8 mouse cellular contexts compared by ENCODE assay signal in genomic region chr14:55095263-55095662, GRCm38 (mm10). TPM values are rescaled to one million over a fixed set of nuclear protein-coding genes. Genes with fewer than 3 reads are reported as not detected.
DNase-seq lines count a peak whose midpoint lies in the region; ATAC-seq and TF ChIP-seq lines count a peak whose summit lies in the region.

No protein-coding gene starts in this region.

- H3ac ChIP-seq in C2C12 (ENCODE audit: control insufficient read depth, insufficient read length, low read depth) = peak overlapping the region; percentile 65

- WGBS in forebrain, embryonic 14.5 days = 65% methylated on average over 9 of the region's 9 CpGs
- WGBS in liver, embryonic 14.5 days (ENCODE audit: insufficient replicate concordance) = 53% methylated on average over 9 of the region's 9 CpGs

- intact Hi-C loops in gastrocnemius, adult 2 months (cut with DNase I) = loop anchor here (10.0 kb wide), 2 partner anchors 200 to 840 kb away; partner anchors contain the start of genes Abhd4, Dad1 and Pabpn1

- H3K9me3 ChIP-seq in forebrain, embryonic 14.5 days (replicated peaks; ENCODE audit: control insufficient read depth, low read length) = no peaks in the 10 kb centered on the region
- H3K9me3 ChIP-seq in liver, embryonic 14.5 days (ENCODE audit: control insufficient read depth, low read length) = no peaks in the 10 kb centered on the region

- peaks cover 21% of the 10 kb centered on the region for H3K4me1 ChIP-seq in forebrain, embryonic 14.5 days (ENCODE audit: control insufficient read depth, insufficient read depth, low read length)
- peaks cover 4 to 16% of the 10 kb centered on the region in 2 experiments; a peak in 3 of 4 replicates for H3K4me1 ChIP-seq in liver, embryonic 14.5 days (replicated peaks; ENCODE audit: control insufficient read depth in 2 of 2, insufficient read depth in 2 of 2, low read length in 1 of 2)

- H3K79me3 ChIP-seq in C2C12 (ENCODE audit: low read depth) = no peaks in the 10 kb centered on the region

- peaks cover 8% of the 10 kb centered on the region for H3K79me2 ChIP-seq in C2C12 (ENCODE audit: control insufficient read depth, insufficient read depth)

- H3K27me3 ChIP-seq in C2C12 (ENCODE audit: control insufficient read depth, insufficient read depth, insufficient read length) = no peaks in the 10 kb centered on the region
- no peaks in the 10 kb centered on the region for H3K27me3 ChIP-seq in forebrain, embryonic 14.5 days (replicated peaks; ENCODE audit: control insufficient read depth, insufficient read depth, low read length)
- no peaks in the 10 kb centered on the region; the same call in 1 of the 2 replicates for H3K27me3 ChIP-seq in liver, embryonic 14.5 days (ENCODE audit: control insufficient read depth, insufficient read depth, low read length)

- no peak for ATAC-seq in forebrain, embryonic 14.5 days
- no peak for ATAC-seq in liver, embryonic 14.5 days (ENCODE audit: insufficient read depth)
- ATAC-seq in monocyte, adult 5-6 weeks (replicated peaks; ENCODE audit: insufficient number of reproducible peaks, low FRiP score, low TSS enrichment, poor library complexity, severe bottlenecking) = no peak

- TF ChIP-seq EP300 in liver, embryonic 14.5 days (IDR thresholded peaks at IDR 0.05; ENCODE audit: low read depth) = no peak

- peaks cover 9% of the 10 kb centered on the region for H3K36me3 ChIP-seq in C2C12 (ENCODE audit: control insufficient read depth, insufficient read depth)
- peaks cover 14% of the 10 kb centered on the region for H3K36me3 ChIP-seq in forebrain, embryonic 14.5 days (ENCODE audit: control insufficient read depth, insufficient read depth, low read length)
- no peaks in the 10 kb centered on the region; the same call in 1 of the 2 replicates for H3K36me3 ChIP-seq in liver, embryonic 14.5 days (replicated peaks; ENCODE audit: control insufficient read depth, insufficient read depth, low read depth)

- no peak for DNase-seq in gastrocnemius, adult 2 months
- no peak for DNase-seq in gastrocnemius, adult 8-10 months (ENCODE audit: low spot score in 2 of 2)
- no peak for DNase-seq in forebrain, embryonic 14.5 days (ENCODE audit: low spot score)
- DNase-seq in liver, embryonic 14.5 days (ENCODE audit: low read depth in 3 of 3, low spot score in 3 of 3) = no peak
- DNase-seq in MN1 (ENCODE audit: low spot score) = no peak
- DNase-seq in embryo, embryonic 11 days = no peak

- peak overlapping the region; percentile 81 for H3K9ac ChIP-seq in forebrain, embryonic 14.5 days (ENCODE audit: low read length)
- H3K9ac ChIP-seq in liver, embryonic 14.5 days (replicated peaks) = peak overlapping the region; percentile 73

- peak overlapping the region; percentile 77 for H3K4me2 ChIP-seq in forebrain, embryonic 14.5 days (ENCODE audit: low read length)
- H3K4me2 ChIP-seq in liver, embryonic 14.5 days (ENCODE audit: low read depth) = peak overlapping the region; percentile 71

- no peak for TF ChIP-seq CTCF in gastrocnemius, adult 2 months (IDR thresholded peaks at IDR 0.05)
- TF ChIP-seq CTCF in C2C12 (IDR thresholded peaks at IDR 0.05; ENCODE audit: control insufficient read depth, insufficient read depth, insufficient read length) = no peak
- TF ChIP-seq CTCF in liver, embryonic 14.5 days (IDR thresholded peaks at IDR 0.05; ENCODE audit: low read depth) = no peak

- peak overlapping the region; percentile 90 for H3K27ac ChIP-seq in gastrocnemius, adult 2 months
- H3K27ac ChIP-seq in forebrain, embryonic 14.5 days (ENCODE audit: low read depth, low read length) = peak overlapping the region; percentile 88
- peak overlapping the region; percentile 18 for H3K27ac ChIP-seq in liver, embryonic 14.5 days

- H3K4me3 ChIP-seq in gastrocnemius, adult 2 months = peak overlapping the region; percentile 84
- H3K4me3 ChIP-seq in C2C12 (ENCODE audit: insufficient read depth, poor library complexity, severe bottlenecking) = peak overlapping the region; percentile 35
- peak overlapping the region; percentile 54 for H3K4me3 ChIP-seq in forebrain, embryonic 14.5 days (ENCODE audit: low read depth, low read length)
- peak overlapping the region; percentile 74 to 99 for H3K4me3 ChIP-seq in liver, embryonic 14.5 days (ENCODE audit: insufficient read depth in 1 of 2, low read depth in 2 of 2, low read length in 2 of 2)

TF ChIP-seq in C2C12, 6 proteins besides CTCF, POLR2A, EP300 and RAD21:
- TF ChIP-seq CEBPB (IDR thresholded peaks at IDR 0.05; ENCODE audit: low read depth) = no peak
- TF ChIP-seq MAX (IDR thresholded peaks at IDR 0.05) = no peak
- no peak for TF ChIP-seq USF1 (IDR thresholded peaks at IDR 0.05; ENCODE audit: low read depth)
- no peak for TF ChIP-seq MYOG (IDR thresholded peaks at IDR 0.05; ENCODE audit: control insufficient read depth, extremely low read depth, insufficient read length)
- no peak for TF ChIP-seq MYOD1 (IDR thresholded peaks at IDR 0.05; ENCODE audit: control insufficient read depth, insufficient read length, low read depth)
- TF ChIP-seq FOSL1 (IDR thresholded peaks at IDR 0.05; ENCODE audit: insufficient read depth, low read length, poor library complexity, severe bottlenecking) = no peak

RNA-seq across cellular contexts. Expression of gene Thtpa, which starts 0.7 kb away (rescaled TPM):
- 10 to 100 TPM; 12.6 to 14.3 TPM for total RNA-seq in gastrocnemius, adult 2 months (2021)
- total RNA-seq in gastrocnemius, adult 8-10 months (2022) = 10 to 100 TPM; 13.4 to 15.6 (median 14.9) TPM
- 11.5 TPM for polyA plus RNA-seq in C2C12 (2012; fragmentation: generic; extraction: Trizol)
- polyA plus RNA-seq in forebrain, embryonic 14.5 days (2014; fragmentation: Nextera tagmentation; extraction: Ambion mirVana) = 44.4 and 47.2 TPM in 2 replicates
- polyA plus RNA-seq in liver, embryonic 14.5 days (2012; rRNA removed) = 2.0 and 2.6 TPM in 2 replicates
- 4.3 and 4.6 TPM in 2 replicates for polyA plus RNA-seq in liver, embryonic 14.5 days (2014; fragmentation: Nextera tagmentation; extraction: Ambion mirVana)
- 6.1 to 9.5 TPM (median 8.9 TPM) in 3 replicates for total RNA-seq in monocyte, adult 5-6 weeks (2017)

RNA-seq across cellular contexts. Expression of gene Zfhx2, which starts 3.1 kb away (rescaled TPM):
- 1 to 10 TPM; 5.1 to 6.0 TPM for total RNA-seq in gastrocnemius, adult 2 months (2021)
- 1 to 10 TPM; 4.9 to 6.2 (median 5.6) TPM for total RNA-seq in gastrocnemius, adult 8-10 months (2022)
- polyA plus RNA-seq in C2C12 (2012; fragmentation: generic; extraction: Trizol) = 0.63 TPM
- polyA plus RNA-seq in forebrain, embryonic 14.5 days (2014; fragmentation: Nextera tagmentation; extraction: Ambion mirVana) = 8.5 and 12.0 TPM in 2 replicates
- polyA plus RNA-seq in liver, embryonic 14.5 days (2012; rRNA removed) = 0.26 and 0.29 TPM in 2 replicates
- 0.61 and 0.62 TPM in 2 replicates for polyA plus RNA-seq in liver, embryonic 14.5 days (2014; fragmentation: Nextera tagmentation; extraction: Ambion mirVana)
- total RNA-seq in monocyte, adult 5-6 weeks (2017) = 2.0 to 7.8 TPM (median 2.4 TPM) in 3 replicates

RNA-seq across cellular contexts. Expression of gene Ap1g2, which starts 11.1 kb away (rescaled TPM):
- 1 to 10 TPM; 5.3 to 6.0 TPM for total RNA-seq in gastrocnemius, adult 2 months (2021)
- 1 to 10 TPM; 2.2 to 3.9 (median 3.6) TPM for total RNA-seq in gastrocnemius, adult 8-10 months (2022)
- 3.9 TPM for polyA plus RNA-seq in C2C12 (2012; fragmentation: generic; extraction: Trizol)
- polyA plus RNA-seq in forebrain, embryonic 14.5 days (2014; fragmentation: Nextera tagmentation; extraction: Ambion mirVana) = 8.1 and 9.2 TPM in 2 replicates
- 12.7 and 13.4 TPM in 2 replicates for polyA plus RNA-seq in liver, embryonic 14.5 days (2012; rRNA removed)
- polyA plus RNA-seq in liver, embryonic 14.5 days (2014; fragmentation: Nextera tagmentation; extraction: Ambion mirVana) = 18.6 and 21.2 TPM in 2 replicates
- total RNA-seq in monocyte, adult 5-6 weeks (2017) = 26.9 to 61.0 TPM (median 34.8 TPM) in 3 replicates

RNA-seq across cellular contexts. Expression of gene Jph4, which starts 21.5 kb away (rescaled TPM):
- total RNA-seq in gastrocnemius, adult 2 months (2021) = under 1 TPM in 1 of 2 experiments, not detected in 1; 0.08 TPM
- total RNA-seq in gastrocnemius, adult 8-10 months (2022) = under 1 TPM in 2 of 4 experiments, not detected in 2; 0.08 to 0.19 TPM
- not detected for polyA plus RNA-seq in C2C12 (2012; fragmentation: generic; extraction: Trizol)
- 24.1 and 28.9 TPM in 2 replicates for polyA plus RNA-seq in forebrain, embryonic 14.5 days (2014; fragmentation: Nextera tagmentation; extraction: Ambion mirVana)
- 0.04 and 0.15 TPM in 2 replicates for polyA plus RNA-seq in liver, embryonic 14.5 days (2012; rRNA removed)
- 0.04 TPM in 1 of 2 replicates, not detected in the other for polyA plus RNA-seq in liver, embryonic 14.5 days (2014; fragmentation: Nextera tagmentation; extraction: Ambion mirVana)
- total RNA-seq in monocyte, adult 5-6 weeks (2017) = not detected in 3 replicates

Comparison
In these comparisons a context has a peak if more than half of its experiments do, and no peak if none do; other contexts are left out.
1. H3K27ac ChIP-seq: peak in every context shown above with its lines; median percentile 90 in gastrocnemius, adult 2 months; 88 in forebrain, embryonic 14.5 days; 18 in liver, embryonic 14.5 days.
2. H3K4me3 ChIP-seq: peak in every context shown above with its lines; median percentile 86 in liver, embryonic 14.5 days; 84 in gastrocnemius, adult 2 months; 54 in forebrain, embryonic 14.5 days; 35 in C2C12.